Mouse (Mus musculus): ENCODE measurements around the gene Grap. TPM values are rescaled to one million over a fixed set of nuclear protein-coding genes. Genes with fewer than 3 reads are reported as not detected.

The Grap gene
- polyA plus RNA-seq, 2 experiments: 1.6 to 2.1 TPM

DNA sequence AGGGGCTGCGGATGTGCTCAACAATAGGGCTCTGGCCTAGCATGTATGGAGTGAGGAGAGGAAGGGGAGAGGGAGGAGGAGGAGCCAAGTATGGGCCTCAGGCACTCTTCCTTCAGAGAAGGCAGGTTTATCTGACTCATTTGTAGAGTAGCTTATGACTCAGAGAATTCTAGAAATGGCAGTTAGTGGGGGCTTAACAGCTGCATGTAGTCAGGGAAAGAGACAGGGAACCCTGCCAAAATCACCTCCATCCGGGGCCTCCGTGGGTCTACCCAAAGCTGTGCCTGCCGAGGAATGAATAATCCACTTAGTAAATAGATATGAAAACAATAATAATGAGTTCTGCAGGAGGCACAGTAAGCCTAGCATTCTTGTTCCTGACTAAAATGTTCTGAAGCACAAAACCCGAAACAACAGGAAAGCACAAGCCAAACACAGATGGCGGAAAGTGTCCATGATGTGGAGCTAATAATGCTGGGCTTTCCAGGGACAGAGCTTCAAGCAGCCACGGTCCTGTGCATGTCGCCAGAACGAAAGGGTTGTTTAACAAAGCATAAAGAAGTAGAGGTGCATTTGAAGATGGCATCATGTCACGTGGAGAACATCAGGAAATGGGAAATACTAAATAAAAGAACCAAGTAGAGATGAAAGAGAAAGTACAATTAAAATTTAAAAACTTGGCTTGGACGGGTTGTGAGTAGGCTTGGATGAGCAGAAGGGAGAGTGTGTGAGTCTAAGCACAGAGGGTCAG, 8.3 kb upstream of the Grap start:
- Histone ChIP-seq H3K9ac (replicated peaks) (no peak overlapping the region), H3K36me3 (replicated peaks; ENCODE audit: control insufficient read depth, insufficient read depth, low read depth) (no peaks in the 10 kb centered on the region), H3K4me2 (ENCODE audit: low read depth) (no peak overlapping the region), H3K4me1 (replicated peaks; ENCODE audit: control insufficient read depth in 2 of 2, insufficient read depth in 2 of 2, low read length in 1 of 2) (0 out of 4 replicates have a peak, but pooled peaks cover 0 to 2% of the 10 kb centered on the region in 2 experiments), H3K27me3 (ENCODE audit: control insufficient read depth, insufficient read depth, low read length) (no peaks in the 10 kb centered on the region; the same call in 1 of the 2 replicates), H3K4me3 (ENCODE audit: insufficient read depth in 1 of 2, low read depth in 2 of 2, low read length in 2 of 2) (no peak overlapping the region), H3K9me3 (ENCODE audit: control insufficient read depth, low read length) (no peaks in the 10 kb centered on the region), H3K27ac (no peak overlapping the region)
- ATAC-seq (ENCODE audit: insufficient read depth) (no peak), DNase-seq (ENCODE audit: low read depth in 3 of 3, low spot score in 3 of 3) (no peak)
- 51% methylated on average over 11 of the region's 11 CpGs for WGBS (ENCODE audit: insufficient replicate concordance)
- no peak for TF ChIP-seq EP300 (IDR thresholded peaks at IDR 0.05; ENCODE audit: low read depth)
- no peak for TF ChIP-seq CTCF (IDR thresholded peaks at IDR 0.05; ENCODE audit: low read depth)

DNA sequence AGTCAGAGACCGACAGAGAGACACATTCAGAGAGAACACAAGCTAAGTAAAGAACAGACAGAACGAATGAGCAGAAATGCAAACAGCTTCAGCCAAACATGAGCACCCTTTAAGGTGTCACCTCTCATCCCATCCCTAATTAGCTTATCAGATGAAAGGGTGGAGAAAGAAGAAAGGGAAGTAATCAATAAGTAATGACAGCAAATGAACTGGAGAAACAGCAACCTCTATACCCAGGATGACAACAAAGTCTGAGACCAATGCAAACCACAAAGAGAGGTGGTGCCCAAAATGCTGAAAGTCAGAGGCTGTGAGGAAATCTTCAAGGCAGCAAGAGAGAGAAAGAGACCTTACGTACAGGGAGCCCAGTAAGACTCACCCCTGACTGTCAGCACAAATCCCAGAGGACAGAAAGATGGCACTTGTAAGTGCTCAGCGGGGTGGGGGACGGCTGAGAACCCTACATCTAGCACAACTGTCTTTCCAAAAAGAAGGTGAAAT, 7.7 kb upstream of the Grap start:
- WGBS (ENCODE audit: insufficient replicate concordance): 51% methylated on average over 5 of the region's 5 CpGs
- H3K27me3 ChIP-seq (ENCODE audit: control insufficient read depth, insufficient read depth, low read length): no peaks in the 10 kb centered on the region; the same call in 1 of the 2 replicates
- ATAC-seq (ENCODE audit: insufficient read depth) (no peak), DNase-seq (ENCODE audit: low read depth in 3 of 3, low spot score in 3 of 3) (no peak)
- no peak overlapping the region for H3K27ac ChIP-seq
- TF ChIP-seq CTCF (IDR thresholded peaks at IDR 0.05; ENCODE audit: low read depth) (no peak), EP300 (IDR thresholded peaks at IDR 0.05; ENCODE audit: low read depth) (no peak)
- H3K4me3 ChIP-seq (ENCODE audit: insufficient read depth in 1 of 2, low read depth in 2 of 2, low read length in 2 of 2): no peak overlapping the region
- H3K36me3 ChIP-seq (replicated peaks; ENCODE audit: control insufficient read depth, insufficient read depth, low read depth): no peaks in the 10 kb centered on the region
- H3K4me2 ChIP-seq (ENCODE audit: low read depth): no peak overlapping the region
- no peaks in the 10 kb centered on the region for H3K9me3 ChIP-seq (ENCODE audit: control insufficient read depth, low read length)
- 0 out of 4 replicates have a peak, but pooled peaks cover 0 to 2% of the 10 kb centered on the region in 2 experiments for H3K4me1 ChIP-seq (replicated peaks; ENCODE audit: control insufficient read depth in 2 of 2, insufficient read depth in 2 of 2, low read length in 1 of 2)
- no peak overlapping the region for H3K9ac ChIP-seq (replicated peaks)

DNA sequence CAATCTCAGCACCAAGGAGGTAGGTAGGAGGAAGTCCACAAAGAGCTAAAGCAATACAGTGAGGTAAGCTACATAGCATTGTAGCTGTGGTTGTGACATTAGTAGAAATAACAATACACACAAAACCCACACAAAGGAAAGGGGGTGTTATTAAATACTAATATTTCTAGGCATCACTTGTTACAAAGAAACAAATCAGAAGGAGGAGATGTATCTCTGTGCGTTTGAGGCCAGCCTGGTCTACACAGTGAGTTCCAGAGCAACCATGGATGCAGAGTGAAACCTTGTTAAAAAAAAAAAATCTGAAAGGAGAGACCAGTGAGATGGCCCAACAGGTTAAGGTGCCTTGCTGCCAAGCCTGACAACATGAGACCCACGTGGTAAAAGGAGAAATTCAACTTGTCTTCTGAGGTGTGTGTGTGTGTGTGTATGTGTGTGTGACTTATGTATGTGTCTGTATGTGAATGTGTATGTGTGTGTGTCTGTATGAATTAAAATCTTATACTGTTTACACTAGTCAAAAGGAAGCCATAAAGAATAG, 6.5 kb upstream of the Grap start:
- Histone ChIP-seq H3K4me2 (ENCODE audit: low read depth) (no peak overlapping the region), H3K9ac (replicated peaks) (no peak overlapping the region), H3K9me3 (ENCODE audit: control insufficient read depth, low read length) (no peaks in the 10 kb centered on the region), H3K4me1 (replicated peaks; ENCODE audit: control insufficient read depth in 2 of 2, insufficient read depth in 2 of 2, low read length in 1 of 2) (0 out of 4 replicates have a peak, but pooled peaks cover 0 to 2% of the 10 kb centered on the region in 2 experiments), H3K27me3 (ENCODE audit: control insufficient read depth, insufficient read depth, low read length) (no peaks in the 10 kb centered on the region; the same call in 1 of the 2 replicates), H3K36me3 (replicated peaks; ENCODE audit: control insufficient read depth, insufficient read depth, low read depth) (no peaks in the 10 kb centered on the region), H3K27ac (no peak overlapping the region), H3K4me3 (ENCODE audit: insufficient read depth in 1 of 2, low read depth in 2 of 2, low read length in 2 of 2) (no peak overlapping the region)
- DNase-seq (ENCODE audit: low read depth in 3 of 3, low spot score in 3 of 3) (no peak), ATAC-seq (ENCODE audit: insufficient read depth) (no peak)
- no peak for TF ChIP-seq CTCF (IDR thresholded peaks at IDR 0.05; ENCODE audit: low read depth)
- no peak for TF ChIP-seq EP300 (IDR thresholded peaks at IDR 0.05; ENCODE audit: low read depth)
- 39% methylated on average over 2 of the region's 2 CpGs for WGBS (ENCODE audit: insufficient replicate concordance)

DNA sequence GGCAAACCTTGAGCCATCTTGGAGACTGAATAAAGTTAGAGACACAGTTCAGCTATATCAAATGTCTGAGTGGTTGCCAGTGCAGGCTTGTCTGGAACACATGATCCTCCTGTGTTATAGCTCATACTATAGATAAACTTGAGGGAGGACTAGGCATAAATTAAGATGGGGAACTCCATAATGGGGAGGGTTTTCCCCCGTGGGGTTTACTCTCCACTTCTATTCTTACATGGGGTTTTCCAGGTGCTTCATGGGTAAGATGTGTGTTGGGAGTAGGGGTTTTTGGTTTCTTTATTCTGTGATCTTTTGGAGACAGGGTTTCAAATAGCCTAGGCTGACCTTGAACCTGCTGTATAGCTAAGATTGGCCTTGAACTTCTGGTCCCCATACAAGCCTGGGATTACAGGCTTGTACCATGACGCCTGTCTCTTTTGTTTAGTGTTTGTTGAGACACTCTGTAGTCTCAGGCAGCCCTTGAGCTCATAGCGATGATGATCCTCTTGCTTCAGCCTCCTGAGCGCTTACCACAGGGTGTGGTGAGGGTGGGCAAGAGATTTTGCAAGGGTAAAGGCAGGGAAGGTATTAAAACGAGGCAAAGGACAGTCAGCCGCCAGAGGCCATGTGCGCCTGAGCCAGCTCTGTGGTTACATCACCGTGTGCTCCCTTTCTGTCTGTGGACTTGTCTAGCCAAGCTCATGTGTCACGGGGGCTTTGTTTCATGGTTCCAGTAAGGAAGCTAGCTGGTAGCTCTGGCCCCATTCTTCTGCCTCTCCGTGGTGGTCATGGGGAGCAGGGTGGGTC, 5.8 kb upstream of the Grap start:
- H3K27me3 ChIP-seq (ENCODE audit: control insufficient read depth, insufficient read depth, low read length): no peaks in the 10 kb centered on the region; the same call in 1 of the 2 replicates
- no peak overlapping the region for H3K4me3 ChIP-seq (ENCODE audit: insufficient read depth in 1 of 2, low read depth in 2 of 2, low read length in 2 of 2)
- no peak overlapping the region for H3K4me2 ChIP-seq (ENCODE audit: low read depth)
- no peak overlapping the region for H3K27ac ChIP-seq
- no peaks in the 10 kb centered on the region for H3K36me3 ChIP-seq (replicated peaks; ENCODE audit: control insufficient read depth, insufficient read depth, low read depth)
- 37% methylated on average over 10 of the region's 10 CpGs for WGBS (ENCODE audit: insufficient replicate concordance)
- H3K4me1 ChIP-seq (replicated peaks; ENCODE audit: control insufficient read depth in 2 of 2, insufficient read depth in 2 of 2, low read length in 1 of 2): no peaks in the 10 kb centered on the region
- DNase-seq (ENCODE audit: low read depth in 3 of 3, low spot score in 3 of 3): no peak
- H3K9ac ChIP-seq (replicated peaks): no peak overlapping the region
- no peaks in the 10 kb centered on the region for H3K9me3 ChIP-seq (ENCODE audit: control insufficient read depth, low read length)
- no peak for ATAC-seq (ENCODE audit: insufficient read depth)
- no peak for TF ChIP-seq CTCF (IDR thresholded peaks at IDR 0.05; ENCODE audit: low read depth)
- TF ChIP-seq EP300 (IDR thresholded peaks at IDR 0.05; ENCODE audit: low read depth): no peak
